Mouse (Mus musculus) olfactory bulb, adult 2 months (tissue): ENCODE results near the gene Crebbp. TPM values are rescaled to one million over a fixed set of nuclear protein-coding genes. Genes with fewer than 3 reads are reported as not detected.
"Not testable (repeated sequence)": the region's sequence is repeated elsewhere in the genome, so short reads cannot be mapped to it uniquely, and the experiment has no call there.

ENCODE experiments used
- H3K27ac ChIP-seq: fragments of 200-500 bp; 2 replicates; pipeline ENCODE4 v1.5.1; 2012; ENCODE audit warnings: low read depth, low read length; ENCODE audit not compliant: insufficient read depth
- H3K4me1 ChIP-seq: fragments of 200-500 bp; 2 replicates; pipeline ENCODE4 v1.6.1; 2012; ENCODE audit warnings: low read length; ENCODE audit not compliant: control insufficient read depth, insufficient read depth
- H3K4me3 ChIP-seq: fragments of 200-500 bp; 2 replicates; pipeline ENCODE4 v1.5.1; 2012; ENCODE audit warnings: mild to moderate bottlenecking, low read depth, low read length, moderate library complexity; ENCODE audit not compliant: insufficient read depth
- CTCF ChIP-seq: fragments of 200-500 bp; IDR thresholded peaks from 2 replicates; pipeline ENCODE4 v1.5.1; 2012; ENCODE audit warnings: low read depth, mild to moderate bottlenecking, low read length, moderate library complexity; ENCODE audit not compliant: insufficient read depth
- POLR2A ChIP-seq: fragments of 200-500 bp; IDR thresholded peaks from 2 replicates; pipeline ENCODE4 v1.6.1; 2012; ENCODE audit warnings: mild to moderate bottlenecking, low read depth, low read length, moderate library complexity; ENCODE audit not compliant: insufficient read depth
- WGBS: fragments of 180-500 bp; shearing (Covaris S2); methylation state at CpG from one replicate; pipeline ENCODE4 v1.1.7; 2018; 5-methylcytosine and 5-hydroxymethylcytosine counted together
- polyA plus RNA-seq: library from polyadenylated mRNA; stranded (reverse); fragments of >200 nt; gene quantifications from 2 replicates; pipeline ENCODE4 v1.2.4, GENCODE M21; 2012; ENCODE audit warnings: low replicate concordance; ENCODE audit not compliant: missing spikeins, insufficient read depth, insufficient read length

Gene Crebbp
- polyA plus RNA-seq, 1 experiment, result 56.2 TPM

- 89% methylated on average over 2 of the region's 2 CpGs for WGBS
- TF ChIP-seq CTCF (no peak), POLR2A (no peak)
- Histone ChIP-seq H3K27ac (no peak overlapping the region), H3K4me3 (no peak overlapping the region), H3K4me1 (no peaks in the 10 kb centered on the region; the same call in 1 of the 2 replicates)
These were observed 113.4 kb downstream of the Crebbp start for GRCm38 (mm10) chr16:4100374-4100773.

GRCm38 (mm10) chr16:4097521-4097920 is 116.3 kb downstream of the Crebbp start:
- Histone ChIP-seq H3K27ac (no peak overlapping the region), H3K4me1 (no peaks in the 10 kb centered on the region; the same call in 1 of the 2 replicates), H3K4me3 (no peak overlapping the region)
- 93% methylated on average over 1 of the region's 1 CpGs for WGBS
- TF ChIP-seq POLR2A (no peak), CTCF (no peak)

DNA sequence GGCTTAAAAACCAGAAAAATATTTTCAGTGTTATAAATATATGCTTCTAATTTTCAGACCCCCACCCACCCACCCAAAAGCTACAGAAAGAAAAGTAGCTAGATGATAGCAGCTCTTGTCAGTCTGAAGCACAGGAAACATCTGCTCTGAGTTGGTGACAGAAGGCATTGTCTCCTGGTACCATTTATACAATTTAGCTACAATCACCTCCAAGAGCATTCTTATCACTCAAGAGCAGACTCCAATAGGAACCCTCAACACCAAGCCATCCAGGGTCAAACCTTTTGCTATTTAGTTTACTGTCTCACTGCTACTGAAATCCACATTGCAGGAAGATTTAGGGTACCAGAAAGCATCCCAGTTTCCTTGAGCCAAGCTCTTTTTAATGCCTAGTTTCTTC is 116.9 kb downstream of the Crebbp start:
- Histone ChIP-seq H3K4me3 (no peak overlapping the region), H3K4me1 (no peaks in the 10 kb centered on the region; the same call in 1 of the 2 replicates), H3K27ac (no peak overlapping the region)
- no peak for TF ChIP-seq POLR2A
- no peak for TF ChIP-seq CTCF

- H3K27ac ChIP-seq, result no peak overlapping the region; the same call in 1 of the 2 replicates
- no peak for TF ChIP-seq CTCF
- no peak for TF ChIP-seq POLR2A
- H3K4me1 ChIP-seq, result no peaks in the 10 kb centered on the region; the same call in 1 of the 2 replicates
- 45% methylated on average over 3 of the region's 3 CpGs for WGBS
- no peak overlapping the region for H3K4me3 ChIP-seq
These were observed 117.7 kb downstream of the Crebbp start for GRCm38 (mm10) chr16:4096141-4096540.

DNA sequence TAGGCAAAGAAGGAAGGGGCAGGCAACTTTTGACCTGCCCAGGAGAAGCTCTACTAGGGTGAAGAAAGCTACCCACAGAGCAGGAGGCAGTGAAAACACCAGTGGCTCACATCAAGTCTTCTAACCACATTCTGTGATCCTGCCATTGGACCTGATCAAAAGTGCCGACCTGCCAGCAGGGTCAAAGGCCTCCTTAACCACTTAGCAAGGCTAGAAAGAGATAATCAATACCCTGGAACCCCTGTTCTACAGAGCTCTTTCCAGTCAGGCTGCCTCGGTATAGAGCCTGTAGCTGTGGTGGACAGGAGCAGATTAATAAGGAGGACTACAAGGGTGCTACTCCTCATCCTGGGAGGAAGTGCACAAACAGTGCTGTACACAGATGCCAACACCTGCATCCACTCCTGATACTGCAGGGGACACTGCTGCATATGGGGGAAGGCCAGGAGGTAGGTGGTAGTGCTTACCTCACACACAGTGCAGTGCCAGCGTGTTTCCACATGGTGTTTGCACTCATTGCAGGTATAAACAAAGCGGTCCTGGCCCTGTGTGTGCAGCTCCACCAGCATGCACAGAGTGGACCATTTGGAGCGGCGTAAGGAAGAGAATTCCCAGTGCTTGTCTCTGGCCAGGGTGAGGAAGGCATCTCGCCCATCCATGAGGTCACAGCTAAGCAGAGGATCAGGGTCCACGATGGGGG is 126.4 kb downstream of the Crebbp start:
- Histone ChIP-seq H3K4me3 (no peak overlapping the region), H3K27ac (no peak overlapping the region), H3K4me1 (no peaks in the 10 kb centered on the region)
- WGBS, result 94% methylated on average over 8 of the region's 8 CpGs
- no peak for TF ChIP-seq CTCF
- no peak for TF ChIP-seq POLR2A

DNA sequence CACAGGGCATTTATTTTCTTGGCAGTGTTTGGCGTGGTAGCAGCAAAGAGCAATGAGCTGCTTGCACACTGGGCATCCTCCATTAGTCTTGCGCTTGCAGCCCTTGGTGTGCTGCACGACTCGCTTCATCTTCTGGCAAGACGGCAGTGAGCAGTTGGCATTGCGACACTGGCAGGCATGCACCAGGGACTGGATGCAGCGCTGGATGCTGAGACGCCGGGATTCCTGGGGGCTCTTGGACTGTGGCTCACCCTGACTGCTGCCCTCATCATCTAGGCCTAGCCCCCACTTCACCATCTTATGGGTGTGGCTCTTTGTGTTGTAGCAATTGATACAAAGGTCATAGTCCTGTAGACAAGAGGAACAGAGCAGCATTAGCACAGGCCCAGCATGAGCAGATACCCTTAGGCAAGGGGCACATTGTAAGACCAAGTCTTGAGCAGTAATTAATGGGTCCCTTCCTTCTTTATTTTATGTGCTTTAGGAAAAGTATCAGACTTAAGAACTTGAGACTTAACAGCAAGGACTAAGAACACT is 127.9 kb downstream of the Crebbp start:
- 92% methylated on average over 9 of the region's 9 CpGs for WGBS
- TF ChIP-seq POLR2A, result no peak

GRCm38 (mm10) chr16:4085051-4085450 is 128.7 kb downstream of the Crebbp start:
- WGBS, result 98% methylated on average over 7 of the region's 7 CpGs
- Histone ChIP-seq H3K4me3 (no peak overlapping the region), H3K27ac (no peak overlapping the region), H3K4me1 (no peaks in the 10 kb centered on the region)
- TF ChIP-seq CTCF, result no peak
- TF ChIP-seq POLR2A, result no peak

More for the DNA sequence above, 127.9 kb downstream of the Crebbp start:
- H3K4me3 ChIP-seq, result no peak overlapping the region
- no peaks in the 10 kb centered on the region for H3K4me1 ChIP-seq
- no peak overlapping the region for H3K27ac ChIP-seq

GRCm38 (mm10) chr16:4080419-4080818 is 133.4 kb downstream of the Crebbp start:
- not testable (repeated sequence) for H3K4me3 ChIP-seq, H3K27ac ChIP-seq, H3K4me1 ChIP-seq
- 73% methylated on average over 3 of the region's 3 CpGs for WGBS

GRCm38 (mm10) chr16:4079656-4080055 is 134.1 kb downstream of the Crebbp start:
- Histone ChIP-seq H3K4me1 (no peaks in the 10 kb centered on the region), H3K27ac (no peak overlapping the region), H3K4me3 (no peak overlapping the region)
- 79% methylated on average over 1 of the region's 1 CpGs for WGBS
- TF ChIP-seq POLR2A (no peak), CTCF (no peak)

GRCm38 (mm10) chr16:4078302-4078701 is 135.5 kb downstream of the Crebbp start:
- 74% methylated on average over 10 of the region's 10 CpGs for WGBS
- H3K27ac ChIP-seq, H3K4me1 ChIP-seq, H3K4me3 ChIP-seq: not testable (repeated sequence)
